Mouse (Mus musculus): ENCODE measurements around the gene Ide. TPM values are rescaled to one million over a fixed set of nuclear protein-coding genes. Genes with fewer than 3 reads are reported as not detected.

The Ide gene
- polyA plus RNA-seq, 1 experiment, result 96.7 TPM

GRCm38 (mm10) chr19:37269106-37269505 is 68.5 kb downstream of the Ide start:
- Histone ChIP-seq H3K4me3 (ENCODE audit: control insufficient read depth, low read depth, low read length) (no peak overlapping the region), H3K4me1 (ENCODE audit: control insufficient read depth, insufficient read depth, low read length) (peaks cover 2% of the 10 kb centered on the region), H3K36me3 (ENCODE audit: control insufficient read depth, insufficient read depth, low read length) (peaks cover 4% of the 10 kb centered on the region; the same call in 1 of the 2 replicates), H3K27ac (ENCODE audit: control insufficient read depth, insufficient read depth, low read depth, low read length) (no peak overlapping the region), H3K27me3 (ENCODE audit: control insufficient read depth, insufficient read depth, low read length) (no peaks in the 10 kb centered on the region)
- TF ChIP-seq POLR2A (IDR thresholded peaks at IDR 0.05; ENCODE audit: control insufficient read depth, low read depth, low read length) (no peak), CTCF (IDR thresholded peaks at IDR 0.05; ENCODE audit: control insufficient read depth, insufficient read depth, insufficient replicate concordance, low read depth, low read length) (no peak)

- H3K4me1 ChIP-seq (ENCODE audit: control insufficient read depth, insufficient read depth, low read length), result peaks cover 5% of the 10 kb centered on the region
- peak; percentile 80; the same call in 1 of the 2 replicates for TF ChIP-seq CTCF (IDR thresholded peaks at IDR 0.05; ENCODE audit: control insufficient read depth, insufficient read depth, insufficient replicate concordance, low read depth, low read length)
- TF ChIP-seq POLR2A (IDR thresholded peaks at IDR 0.05; ENCODE audit: control insufficient read depth, low read depth, low read length), result no peak
- H3K4me3 ChIP-seq (ENCODE audit: control insufficient read depth, low read depth, low read length), result peak overlapping the region; percentile 72
- peaks cover 4% of the 10 kb centered on the region; the same call in 1 of the 2 replicates for H3K36me3 ChIP-seq (ENCODE audit: control insufficient read depth, insufficient read depth, low read length)
- no peaks in the 10 kb centered on the region for H3K27me3 ChIP-seq (ENCODE audit: control insufficient read depth, insufficient read depth, low read length)
- peak overlapping the region; percentile 39; the same call in 1 of the 2 replicates for H3K27ac ChIP-seq (ENCODE audit: control insufficient read depth, insufficient read depth, low read depth, low read length)
Measured at GRCm38 (mm10) chr19:37265333-37266103, 72.1 kb downstream of the Ide start.

GRCm38 (mm10) chr19:37263943-37264897 is 73.4 kb downstream of the Ide start:
- TF ChIP-seq CTCF (IDR thresholded peaks at IDR 0.05; ENCODE audit: control insufficient read depth, insufficient read depth, insufficient replicate concordance, low read depth, low read length) (no peak), POLR2A (IDR thresholded peaks at IDR 0.05; ENCODE audit: control insufficient read depth, low read depth, low read length) (peak; percentile 59; the same call in 1 of the 2 replicates)
- Histone ChIP-seq H3K4me1 (ENCODE audit: control insufficient read depth, insufficient read depth, low read length) (peaks cover 5% of the 10 kb centered on the region), H3K4me3 (ENCODE audit: control insufficient read depth, low read depth, low read length) (peak overlapping the region; percentile 87), H3K27ac (ENCODE audit: control insufficient read depth, insufficient read depth, low read depth, low read length) (peak overlapping the region; percentile 97), H3K36me3 (ENCODE audit: control insufficient read depth, insufficient read depth, low read length) (peaks cover 2% of the 10 kb centered on the region; the same call in 1 of the 2 replicates), H3K27me3 (ENCODE audit: control insufficient read depth, insufficient read depth, low read length) (no peaks in the 10 kb centered on the region)

GRCm38 (mm10) chr19:37263566-37263942 is 74.1 kb downstream of the Ide start:
- H3K27ac ChIP-seq (ENCODE audit: control insufficient read depth, insufficient read depth, low read depth, low read length), result peak overlapping the region; percentile 97
- peak overlapping the region; percentile 87 for H3K4me3 ChIP-seq (ENCODE audit: control insufficient read depth, low read depth, low read length)
- peaks cover 5% of the 10 kb centered on the region for H3K4me1 ChIP-seq (ENCODE audit: control insufficient read depth, insufficient read depth, low read length)
- H3K27me3 ChIP-seq (ENCODE audit: control insufficient read depth, insufficient read depth, low read length), result no peaks in the 10 kb centered on the region
- H3K36me3 ChIP-seq (ENCODE audit: control insufficient read depth, insufficient read depth, low read length), result peaks cover 2% of the 10 kb centered on the region; the same call in 1 of the 2 replicates
- TF ChIP-seq POLR2A (IDR thresholded peaks at IDR 0.05; ENCODE audit: control insufficient read depth, low read depth, low read length) (no peak), CTCF (IDR thresholded peaks at IDR 0.05; ENCODE audit: control insufficient read depth, insufficient read depth, insufficient replicate concordance, low read depth, low read length) (no peak)

GRCm38 (mm10) chr19:37262389-37262788 is 75.3 kb downstream of the Ide start:
- Histone ChIP-seq H3K36me3 (ENCODE audit: control insufficient read depth, insufficient read depth, low read length) (peaks cover 2% of the 10 kb centered on the region; the same call in 1 of the 2 replicates), H3K4me1 (ENCODE audit: control insufficient read depth, insufficient read depth, low read length) (peaks cover 5% of the 10 kb centered on the region), H3K27ac (ENCODE audit: control insufficient read depth, insufficient read depth, low read depth, low read length) (no peak overlapping the region), H3K4me3 (ENCODE audit: control insufficient read depth, low read depth, low read length) (peak overlapping the region; percentile 47; the same call in 1 of the 2 replicates), H3K27me3 (ENCODE audit: control insufficient read depth, insufficient read depth, low read length) (no peaks in the 10 kb centered on the region)
- TF ChIP-seq CTCF (IDR thresholded peaks at IDR 0.05; ENCODE audit: control insufficient read depth, insufficient read depth, insufficient replicate concordance, low read depth, low read length), result no peak
- TF ChIP-seq POLR2A (IDR thresholded peaks at IDR 0.05; ENCODE audit: control insufficient read depth, low read depth, low read length), result no peak

DNA sequence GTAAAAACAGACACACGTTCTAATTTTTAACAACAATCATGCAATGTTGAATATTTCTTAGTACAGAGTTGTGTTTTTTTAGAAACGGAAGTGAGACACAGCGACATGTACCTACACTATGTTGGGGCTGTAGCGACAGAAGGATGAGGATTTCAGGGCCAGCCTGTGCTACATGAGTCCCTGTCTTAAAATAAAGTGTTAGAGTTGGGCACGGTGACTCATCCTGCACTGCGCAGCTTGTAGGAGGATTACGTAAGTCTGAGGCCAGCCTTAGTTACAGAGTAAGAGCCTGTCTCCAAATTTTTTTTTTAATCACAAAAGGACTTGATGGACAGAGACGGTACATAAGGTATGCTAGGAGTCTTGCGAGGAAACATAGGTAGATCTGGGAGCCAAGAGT is 82.3 kb downstream of the Ide start:
- H3K27me3 ChIP-seq (ENCODE audit: control insufficient read depth, insufficient read depth, low read length), result no peaks in the 10 kb centered on the region
- no peak for TF ChIP-seq POLR2A (IDR thresholded peaks at IDR 0.05; ENCODE audit: control insufficient read depth, low read depth, low read length)
- no peak for TF ChIP-seq CTCF (IDR thresholded peaks at IDR 0.05; ENCODE audit: control insufficient read depth, insufficient read depth, insufficient replicate concordance, low read depth, low read length)
- H3K27ac ChIP-seq (ENCODE audit: control insufficient read depth, insufficient read depth, low read depth, low read length), result no peak overlapping the region
- no peak overlapping the region for H3K4me3 ChIP-seq (ENCODE audit: control insufficient read depth, low read depth, low read length)
- H3K4me1 ChIP-seq (ENCODE audit: control insufficient read depth, insufficient read depth, low read length), result 0 out of 2 replicates have a peak, but pooled peaks cover 2% of the 10 kb centered on the region
- no peaks in the 10 kb centered on the region for H3K36me3 ChIP-seq (ENCODE audit: control insufficient read depth, insufficient read depth, low read length)
